Mouse (Mus musculus): ENCODE data around the gene Ezr. TPM values are rescaled to one million over a fixed set of nuclear protein-coding genes. Genes with fewer than 3 reads are reported as not detected.
"Not testable (repeated sequence)": the region's sequence is repeated elsewhere in the genome, so short reads cannot be mapped to it uniquely, and the experiment has no call there.

The Ezr gene
- polyA plus RNA-seq, 1 experiment from 2014 or later, result 59.1 TPM

DNA sequence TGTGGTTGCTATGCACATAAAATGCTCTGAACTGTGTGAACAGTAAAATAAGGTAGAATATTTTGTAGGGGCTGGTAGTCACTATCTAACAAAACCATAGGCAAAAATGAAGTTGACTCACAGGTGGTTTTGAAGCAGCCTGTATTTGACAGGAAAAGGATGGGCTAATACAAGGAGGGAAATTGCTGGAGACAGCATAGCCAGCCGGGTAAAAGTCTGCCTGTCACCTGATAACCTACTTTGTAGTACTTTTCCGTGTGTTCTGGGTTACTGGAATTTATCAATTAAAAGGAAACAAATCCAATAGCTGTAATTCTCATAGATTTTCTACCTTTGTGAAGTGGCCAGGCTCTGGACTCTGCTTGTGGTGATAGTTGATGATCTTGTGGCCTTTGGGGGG lies 69.1 kb downstream of the Ezr start:
- not testable (repeated sequence) for H3K4me3 ChIP-seq (ENCODE audit: low read depth, low read length); H3K9ac ChIP-seq (ENCODE audit: low read depth, low read length); H3K27ac ChIP-seq (replicated peaks; ENCODE audit: low read depth, low read length); ATAC-seq (ENCODE audit: low read depth); H3K36me3 ChIP-seq (ENCODE audit: control insufficient read depth, insufficient read depth, low read length); H3K27me3 ChIP-seq (replicated peaks; ENCODE audit: control insufficient read depth, insufficient read depth, low read length); H3K4me1 ChIP-seq (ENCODE audit: control insufficient read depth, insufficient read depth, low read length); H3K4me2 ChIP-seq (ENCODE audit: low read depth, low read length); H3K9me3 ChIP-seq (ENCODE audit: control insufficient read depth, low read length); DNase-seq (ENCODE audit: low spot score)
- 49% methylated on average over 2 of the region's 2 CpGs for WGBS

DNA sequence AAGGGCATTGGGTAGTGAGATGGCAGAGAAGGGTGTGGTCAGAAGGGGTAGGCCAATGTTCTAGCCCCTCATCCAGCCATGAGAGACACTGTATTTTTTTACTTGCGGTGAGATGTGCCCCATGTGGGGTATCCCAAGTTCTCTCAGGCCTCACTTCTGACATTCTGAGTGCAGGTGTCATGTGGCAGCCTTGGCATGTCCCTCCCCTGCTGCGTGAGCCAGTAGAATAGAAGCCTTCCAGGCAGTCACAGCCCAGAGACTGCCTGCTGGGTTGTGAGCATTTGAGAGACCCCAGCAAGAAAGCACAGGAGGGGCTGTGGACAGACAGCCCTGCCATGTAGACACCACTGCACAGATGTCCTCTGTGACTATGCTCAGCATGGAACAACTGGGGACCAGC lies 74.4 kb downstream of the Ezr start:
- not testable (repeated sequence) for H3K27ac ChIP-seq (replicated peaks; ENCODE audit: low read depth, low read length); H3K4me3 ChIP-seq (ENCODE audit: low read depth, low read length); H3K9ac ChIP-seq (ENCODE audit: low read depth, low read length); ATAC-seq (ENCODE audit: low read depth); H3K4me2 ChIP-seq (ENCODE audit: low read depth, low read length); H3K9me3 ChIP-seq (ENCODE audit: control insufficient read depth, low read length); DNase-seq (ENCODE audit: low spot score); H3K27me3 ChIP-seq (replicated peaks; ENCODE audit: control insufficient read depth, insufficient read depth, low read length); H3K36me3 ChIP-seq (ENCODE audit: control insufficient read depth, insufficient read depth, low read length); H3K4me1 ChIP-seq (ENCODE audit: control insufficient read depth, insufficient read depth, low read length)
- 73% methylated on average over 2 of the region's 2 CpGs for WGBS

DNA sequence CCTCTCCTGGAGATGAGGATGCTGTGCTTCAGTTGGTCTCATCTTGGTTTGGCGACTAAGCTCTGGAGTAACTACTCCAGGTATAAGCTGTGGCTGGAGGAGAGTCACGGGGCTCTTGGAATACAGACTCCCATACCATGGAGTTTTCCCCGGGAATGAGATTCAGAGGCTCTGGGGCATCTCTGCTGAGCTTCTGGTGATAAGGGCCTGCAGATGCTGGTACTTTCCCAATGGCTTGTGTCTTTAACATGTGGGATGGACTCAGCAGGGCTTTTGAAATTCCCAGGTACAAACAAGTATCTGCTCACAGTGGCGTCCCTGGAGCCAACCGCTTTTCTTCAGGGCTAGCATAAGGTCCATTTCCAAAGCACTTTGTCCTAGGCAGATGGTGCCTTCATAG lies 75.2 kb downstream of the Ezr start:
- not testable (repeated sequence) for H3K4me3 ChIP-seq (ENCODE audit: low read depth, low read length); H3K27ac ChIP-seq (replicated peaks; ENCODE audit: low read depth, low read length); H3K4me2 ChIP-seq (ENCODE audit: low read depth, low read length); H3K9ac ChIP-seq (ENCODE audit: low read depth, low read length); H3K9me3 ChIP-seq (ENCODE audit: control insufficient read depth, low read length); DNase-seq (ENCODE audit: low spot score); H3K36me3 ChIP-seq (ENCODE audit: control insufficient read depth, insufficient read depth, low read length); H3K4me1 ChIP-seq (ENCODE audit: control insufficient read depth, insufficient read depth, low read length); H3K27me3 ChIP-seq (replicated peaks; ENCODE audit: control insufficient read depth, insufficient read depth, low read length); ATAC-seq (ENCODE audit: low read depth)
- WGBS, result 87% methylated on average over 5 of the region's 5 CpGs

DNA sequence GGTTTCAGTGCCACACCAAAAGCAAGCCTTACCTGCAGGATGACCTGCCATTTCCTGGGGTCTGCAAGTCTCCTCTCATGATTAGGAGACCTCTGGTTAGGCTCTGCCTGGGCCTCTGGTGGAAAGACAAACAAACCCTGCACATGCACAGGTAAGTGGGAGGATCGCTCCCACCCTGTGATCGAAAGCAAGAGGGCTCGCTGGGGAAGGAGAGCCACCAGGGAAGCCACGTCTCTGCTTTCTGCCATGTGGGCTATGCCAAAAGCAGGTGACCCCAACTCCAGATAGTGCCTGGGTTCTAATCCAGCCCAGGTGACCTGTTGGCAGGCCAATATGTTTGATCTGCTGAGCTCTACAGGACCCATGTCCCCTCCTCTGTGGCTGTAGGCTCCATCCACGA lies 76.1 kb downstream of the Ezr start:
- not testable (repeated sequence) for H3K36me3 ChIP-seq (ENCODE audit: control insufficient read depth, insufficient read depth, low read length); H3K9ac ChIP-seq (ENCODE audit: low read depth, low read length); H3K9me3 ChIP-seq (ENCODE audit: control insufficient read depth, low read length); H3K27me3 ChIP-seq (replicated peaks; ENCODE audit: control insufficient read depth, insufficient read depth, low read length); H3K27ac ChIP-seq (replicated peaks; ENCODE audit: low read depth, low read length); H3K4me1 ChIP-seq (ENCODE audit: control insufficient read depth, insufficient read depth, low read length); H3K4me2 ChIP-seq (ENCODE audit: low read depth, low read length); DNase-seq (ENCODE audit: low spot score); H3K4me3 ChIP-seq (ENCODE audit: low read depth, low read length); ATAC-seq (ENCODE audit: low read depth)
- 87% methylated on average over 5 of the region's 5 CpGs for WGBS

DNA sequence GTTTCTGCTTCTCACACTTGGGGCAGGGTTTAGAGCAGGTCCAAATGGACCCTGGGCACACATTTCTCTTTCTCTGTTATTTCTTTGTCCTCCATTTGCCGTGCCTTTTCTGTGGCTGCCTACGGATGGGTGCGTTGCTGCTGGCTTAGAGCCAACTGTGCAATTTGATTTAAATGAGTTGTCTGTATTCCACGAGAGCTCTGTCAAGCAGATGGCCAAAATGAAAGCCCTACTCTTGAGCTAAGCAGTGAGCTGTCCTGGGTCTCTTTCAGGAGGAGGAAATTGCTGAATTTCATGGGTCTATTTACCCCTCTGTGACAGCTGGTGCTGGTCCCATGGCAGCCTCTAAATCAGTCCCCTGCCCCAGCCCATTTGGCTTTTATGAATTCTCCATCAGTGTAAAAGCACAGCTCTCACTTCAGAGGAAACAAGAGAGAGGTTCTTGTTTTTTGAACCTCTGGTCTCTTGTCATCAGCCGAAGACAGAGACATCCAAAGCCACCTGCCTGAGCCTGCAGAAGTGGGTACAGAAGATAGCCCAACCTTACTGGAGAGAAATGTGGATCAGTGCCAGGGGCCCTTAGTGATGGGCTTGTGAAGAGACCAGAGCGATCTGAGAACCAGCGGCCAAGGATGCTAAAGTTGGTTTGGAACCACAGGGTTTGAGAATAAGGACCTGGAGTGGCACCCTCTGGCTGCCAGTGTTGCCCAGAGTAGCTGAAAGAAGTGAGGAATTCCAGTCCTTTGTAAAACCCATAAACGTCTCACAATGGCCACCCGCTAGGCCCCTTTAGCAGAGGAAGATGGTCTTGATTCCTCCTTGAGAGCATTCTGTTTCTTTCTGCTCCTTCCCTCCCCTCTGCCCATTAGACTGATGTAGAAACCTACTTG lies 79.0 kb downstream of the Ezr start:
- not testable (repeated sequence) for H3K4me3 ChIP-seq (ENCODE audit: low read depth, low read length); H3K27ac ChIP-seq (replicated peaks; ENCODE audit: low read depth, low read length); H3K9me3 ChIP-seq (ENCODE audit: control insufficient read depth, low read length); H3K4me1 ChIP-seq (ENCODE audit: control insufficient read depth, insufficient read depth, low read length); H3K36me3 ChIP-seq (ENCODE audit: control insufficient read depth, insufficient read depth, low read length); H3K9ac ChIP-seq (ENCODE audit: low read depth, low read length); H3K27me3 ChIP-seq (replicated peaks; ENCODE audit: control insufficient read depth, insufficient read depth, low read length); H3K4me2 ChIP-seq (ENCODE audit: low read depth, low read length); DNase-seq (ENCODE audit: low spot score)
- peak; percentile 55; the same call in 1 of the 2 replicates for ATAC-seq (ENCODE audit: low read depth)
- WGBS, result 27% methylated on average over 5 of the region's 9 CpGs

DNA sequence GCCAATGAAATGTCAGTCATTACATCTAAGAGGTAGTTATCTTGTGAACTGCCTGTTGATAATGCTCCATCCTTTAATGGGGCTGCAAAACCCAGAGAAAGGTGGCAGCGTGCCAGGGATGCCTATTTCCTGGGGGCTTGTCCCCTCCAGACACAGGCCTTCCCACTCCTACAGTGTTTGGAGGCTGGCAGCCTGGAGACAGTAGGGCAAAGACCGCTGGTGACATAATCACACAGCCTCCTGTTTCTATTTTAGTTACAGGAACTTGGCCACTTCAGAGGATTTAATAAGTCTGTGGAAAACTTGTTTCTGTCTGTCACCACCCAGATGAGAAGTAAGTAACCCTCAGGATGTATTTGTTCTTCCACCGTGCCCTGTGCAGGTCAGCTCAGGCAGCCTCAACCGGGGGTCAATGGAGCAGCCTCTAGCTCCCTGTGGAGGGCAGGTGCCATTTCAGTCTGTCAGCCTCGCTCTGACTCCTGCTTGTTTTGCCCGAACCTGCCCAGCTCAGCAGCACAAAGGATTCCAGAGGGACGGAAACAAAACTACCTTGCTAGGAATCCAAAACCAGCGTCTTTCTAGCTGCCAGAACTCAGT lies 79.9 kb downstream of the Ezr start:
- 0 out of 2 replicates have a peak, but pooled peaks have one; percentile 48 for ATAC-seq (ENCODE audit: low read depth)
- H3K27ac ChIP-seq (replicated peaks; ENCODE audit: low read depth, low read length); H3K4me3 ChIP-seq (ENCODE audit: low read depth, low read length); H3K9ac ChIP-seq (ENCODE audit: low read depth, low read length); H3K4me1 ChIP-seq (ENCODE audit: control insufficient read depth, insufficient read depth, low read length); H3K9me3 ChIP-seq (ENCODE audit: control insufficient read depth, low read length); H3K4me2 ChIP-seq (ENCODE audit: low read depth, low read length); H3K27me3 ChIP-seq (replicated peaks; ENCODE audit: control insufficient read depth, insufficient read depth, low read length); H3K36me3 ChIP-seq (ENCODE audit: control insufficient read depth, insufficient read depth, low read length); DNase-seq (ENCODE audit: low spot score): not testable (repeated sequence)
- WGBS, result 10% methylated on average over 2 of the region's 8 CpGs

DNA sequence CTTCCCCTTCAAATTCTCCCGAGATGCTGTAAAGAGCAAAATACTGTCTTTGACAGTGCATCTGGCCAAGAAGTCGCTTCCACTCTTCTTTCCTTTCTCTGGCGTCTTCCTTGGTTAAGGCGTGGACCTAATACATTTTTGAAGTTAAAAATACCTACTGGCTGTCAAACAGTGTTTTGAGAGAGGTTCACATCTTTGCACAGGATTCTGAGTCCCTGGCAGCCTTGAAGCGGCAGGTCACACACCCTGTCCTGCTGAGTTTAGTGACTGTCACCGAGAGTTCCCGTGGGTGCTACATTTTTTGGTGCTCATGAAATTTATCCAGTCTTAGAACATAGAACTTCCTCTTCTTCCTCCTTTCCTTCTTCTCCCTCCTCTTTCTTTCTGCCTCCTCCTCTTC lies 82.5 kb downstream of the Ezr start:
- H3K9me3 ChIP-seq (ENCODE audit: control insufficient read depth, low read length); H3K4me2 ChIP-seq (ENCODE audit: low read depth, low read length); H3K36me3 ChIP-seq (ENCODE audit: control insufficient read depth, insufficient read depth, low read length); DNase-seq (ENCODE audit: low spot score); ATAC-seq (ENCODE audit: low read depth); H3K9ac ChIP-seq (ENCODE audit: low read depth, low read length); H3K27ac ChIP-seq (replicated peaks; ENCODE audit: low read depth, low read length); H3K4me1 ChIP-seq (ENCODE audit: control insufficient read depth, insufficient read depth, low read length); H3K4me3 ChIP-seq (ENCODE audit: low read depth, low read length); H3K27me3 ChIP-seq (replicated peaks; ENCODE audit: control insufficient read depth, insufficient read depth, low read length): not testable (repeated sequence)
- 69% methylated on average over 3 of the region's 7 CpGs for whole genome bisulfite sequencing

DNA sequence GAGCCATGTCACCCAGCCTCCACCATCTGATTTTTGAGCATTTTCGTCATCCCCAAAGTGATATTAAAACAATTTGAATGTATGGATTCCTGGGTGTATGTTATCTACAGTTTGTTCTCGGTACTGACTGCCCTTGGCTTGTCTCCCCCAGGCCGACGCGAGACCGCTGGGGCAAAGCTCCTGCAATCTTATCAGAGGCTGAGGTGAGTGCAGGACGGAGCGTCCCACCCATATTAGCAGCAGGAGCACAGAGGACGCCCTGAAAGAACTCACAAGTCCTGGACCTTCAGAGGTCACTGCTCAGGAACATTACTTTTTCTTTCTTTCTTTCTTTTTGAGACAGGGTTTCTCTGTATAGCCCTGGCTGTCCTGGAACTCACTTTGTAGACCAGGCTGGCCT lies 83.1 kb downstream of the Ezr start:
- not testable (repeated sequence) for H3K4me2 ChIP-seq (ENCODE audit: low read depth, low read length); H3K27ac ChIP-seq (replicated peaks; ENCODE audit: low read depth, low read length); ATAC-seq (ENCODE audit: low read depth); H3K9me3 ChIP-seq (ENCODE audit: control insufficient read depth, low read length); H3K9ac ChIP-seq (ENCODE audit: low read depth, low read length); DNase-seq (ENCODE audit: low spot score); H3K36me3 ChIP-seq (ENCODE audit: control insufficient read depth, insufficient read depth, low read length); H3K4me3 ChIP-seq (ENCODE audit: low read depth, low read length); H3K4me1 ChIP-seq (ENCODE audit: control insufficient read depth, insufficient read depth, low read length); H3K27me3 ChIP-seq (replicated peaks; ENCODE audit: control insufficient read depth, insufficient read depth, low read length)
- WGBS, result 94% methylated on average over 8 of the region's 9 CpGs

Measured in embryonic facial prominence, embryonic 14.5 days (tissue).